Mouse (Mus musculus): ENCODE data around the gene Adam23. TPM values are rescaled to one million over a fixed set of nuclear protein-coding genes. Genes with fewer than 3 reads are reported as not detected.

Gene Adam23
- polyA plus RNA-seq, 1 experiment = 0.40 TPM

DNA sequence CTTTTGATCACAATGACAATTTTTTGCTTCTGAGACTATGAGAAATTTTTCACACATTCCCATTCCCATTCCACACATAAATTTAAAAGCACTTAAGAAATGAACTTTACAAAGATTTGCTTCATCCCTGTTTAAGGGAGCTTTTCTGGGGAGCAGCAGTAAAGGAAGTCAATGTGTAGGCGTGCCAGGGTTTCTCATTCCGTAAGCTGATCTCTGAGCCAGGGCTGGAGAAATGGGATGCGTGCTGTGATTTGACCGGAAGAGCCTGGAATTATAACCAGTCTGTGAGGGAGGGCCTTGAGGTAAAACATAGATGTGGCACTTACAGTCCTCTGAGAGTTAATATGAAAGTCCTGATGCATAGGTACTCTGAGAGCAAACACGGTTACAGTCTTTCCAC is 73.1 kb downstream of the Adam23 start:
- no peak for TF ChIP-seq POLR2A (IDR thresholded peaks at IDR 0.05; ENCODE audit: borderline replicate concordance, low read depth, low read length)
- TF ChIP-seq CTCF (IDR thresholded peaks at IDR 0.05; ENCODE audit: low read depth, low read length) = no peak
- Histone ChIP-seq H3K4me1 (ENCODE audit: control insufficient read depth, insufficient read depth, low read length) (no peaks in the 10 kb centered on the region), H3K27ac (ENCODE audit: insufficient read depth, low read depth, low read length) (no peak overlapping the region), H3K4me3 (ENCODE audit: insufficient read depth, low read length) (no peak overlapping the region)

DNA sequence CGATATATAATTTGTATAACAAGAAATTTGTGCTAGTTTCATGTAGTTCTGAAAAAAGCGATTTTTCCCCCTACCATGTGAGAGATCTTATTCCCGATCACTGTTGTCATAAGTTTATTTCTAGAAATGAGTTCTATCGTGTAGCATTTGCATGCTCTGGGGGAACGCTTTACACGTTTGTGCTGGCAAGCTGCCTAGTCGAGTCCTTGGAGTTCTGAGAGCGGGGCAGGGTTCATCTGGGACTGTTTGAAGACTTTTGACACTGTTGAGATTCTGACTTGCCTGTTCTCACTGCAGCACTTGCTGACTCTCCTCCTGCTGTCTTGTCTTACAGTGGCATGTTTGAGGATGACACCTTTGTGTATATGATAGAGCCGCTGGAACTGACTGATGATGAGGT is 84.2 kb downstream of the Adam23 start:
- Histone ChIP-seq H3K4me1 (ENCODE audit: control insufficient read depth, insufficient read depth, low read length) (no peaks in the 10 kb centered on the region), H3K4me3 (ENCODE audit: insufficient read depth, low read length) (no peak overlapping the region), H3K27ac (ENCODE audit: insufficient read depth, low read depth, low read length) (no peak overlapping the region)
- TF ChIP-seq CTCF (IDR thresholded peaks at IDR 0.05; ENCODE audit: low read depth, low read length) (no peak), POLR2A (IDR thresholded peaks at IDR 0.05; ENCODE audit: borderline replicate concordance, low read depth, low read length) (no peak)

DNA sequence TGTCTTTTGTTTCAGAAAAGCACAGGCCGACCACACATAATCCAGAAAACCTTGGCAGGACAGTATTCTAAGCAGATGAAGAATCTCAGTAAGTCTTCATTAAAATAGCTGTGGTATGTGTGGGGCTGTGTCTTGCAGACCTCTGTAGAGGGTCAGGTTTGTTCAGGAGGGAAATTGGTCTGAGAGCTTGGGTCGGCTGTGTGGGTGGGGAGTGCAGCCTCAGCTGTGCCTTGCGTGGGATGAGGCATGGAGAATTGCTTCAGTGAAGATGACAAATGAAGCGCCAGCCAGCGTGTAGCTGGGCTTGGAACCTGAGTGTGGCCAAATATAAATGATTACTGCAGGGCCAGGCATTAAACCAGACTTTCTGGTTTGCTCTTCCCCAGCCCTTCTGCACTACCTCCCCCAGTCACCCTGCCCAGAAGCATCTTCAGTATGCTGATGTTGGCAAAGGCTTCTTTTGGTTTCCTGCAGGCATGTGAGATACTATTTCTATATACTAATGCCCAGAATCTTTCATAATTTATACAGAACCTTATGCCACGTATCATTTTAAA is 88.7 kb downstream of the Adam23 start:
- TF ChIP-seq CTCF (IDR thresholded peaks at IDR 0.05; ENCODE audit: low read depth, low read length) (no peak), POLR2A (IDR thresholded peaks at IDR 0.05; ENCODE audit: borderline replicate concordance, low read depth, low read length) (no peak)
- Histone ChIP-seq H3K4me3 (ENCODE audit: insufficient read depth, low read length) (no peak overlapping the region), H3K4me1 (ENCODE audit: control insufficient read depth, insufficient read depth, low read length) (no peaks in the 10 kb centered on the region), H3K27ac (ENCODE audit: insufficient read depth, low read depth, low read length) (no peak overlapping the region)

DNA sequence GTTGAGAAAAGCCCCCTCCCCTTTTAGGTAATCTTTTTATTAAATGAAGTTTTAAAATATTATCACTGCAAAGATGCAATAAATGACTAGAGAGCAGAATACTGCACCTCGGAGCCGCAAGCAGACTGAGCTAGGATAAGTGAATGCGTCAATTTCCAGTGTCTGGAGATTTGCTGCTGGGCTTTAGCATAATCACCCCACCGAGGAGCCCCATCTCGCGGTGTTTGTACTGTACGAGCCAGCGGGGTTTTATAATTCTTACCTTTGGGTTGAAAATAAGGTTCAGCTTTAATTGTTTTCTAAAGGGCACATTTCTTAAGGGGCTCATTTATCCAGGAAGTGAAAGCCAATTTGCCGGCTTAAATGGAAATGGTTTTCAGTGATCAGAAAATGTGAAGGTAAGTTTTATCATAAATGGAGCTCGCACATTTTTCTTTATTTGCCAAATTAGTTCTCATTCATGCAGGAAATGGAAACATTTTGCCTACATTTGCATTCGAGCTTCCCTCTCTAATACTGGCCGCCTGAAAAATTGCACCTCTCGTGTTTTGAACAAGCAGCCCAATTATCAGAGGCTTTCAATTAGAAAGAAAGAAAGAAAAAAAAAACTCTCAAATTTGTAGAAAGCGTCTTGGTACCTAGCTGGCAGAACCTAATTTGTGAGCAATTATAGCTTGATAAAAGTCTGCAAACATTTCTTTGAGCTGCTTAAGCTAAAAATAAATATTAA is 94.4 kb downstream of the Adam23 start:
- Histone ChIP-seq H3K4me1 (ENCODE audit: control insufficient read depth, insufficient read depth, low read length) (no peaks in the 10 kb centered on the region), H3K27ac (ENCODE audit: insufficient read depth, low read depth, low read length) (no peak overlapping the region), H3K4me3 (ENCODE audit: insufficient read depth, low read length) (no peak overlapping the region)
- TF ChIP-seq POLR2A (IDR thresholded peaks at IDR 0.05; ENCODE audit: borderline replicate concordance, low read depth, low read length) (no peak), CTCF (IDR thresholded peaks at IDR 0.05; ENCODE audit: low read depth, low read length) (no peak)

DNA sequence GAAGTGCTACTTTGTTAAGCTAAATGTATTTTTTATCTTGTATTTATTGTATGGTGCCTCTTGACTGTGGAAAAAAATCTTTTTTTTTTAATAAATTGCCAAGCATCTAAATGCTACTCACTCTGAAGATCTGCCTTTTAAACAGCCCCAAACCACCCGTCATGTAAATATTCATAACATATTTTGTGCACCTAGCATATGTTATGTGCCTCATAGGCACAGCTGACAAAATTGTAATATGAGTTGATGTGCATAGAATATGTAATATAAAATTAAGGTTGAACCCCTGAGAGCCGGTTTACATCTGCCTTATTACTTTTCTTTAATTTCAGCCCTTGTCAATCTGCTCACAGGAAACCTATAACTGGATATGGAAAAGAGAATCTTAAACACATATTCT is 98.4 kb downstream of the Adam23 start:
- Histone ChIP-seq H3K4me1 (ENCODE audit: control insufficient read depth, insufficient read depth, low read length) (no peaks in the 10 kb centered on the region), H3K27ac (ENCODE audit: insufficient read depth, low read depth, low read length) (no peak overlapping the region), H3K4me3 (ENCODE audit: insufficient read depth, low read length) (no peak overlapping the region)
- TF ChIP-seq POLR2A (IDR thresholded peaks at IDR 0.05; ENCODE audit: borderline replicate concordance, low read depth, low read length) = no peak
- no peak for TF ChIP-seq CTCF (IDR thresholded peaks at IDR 0.05; ENCODE audit: low read depth, low read length)

DNA sequence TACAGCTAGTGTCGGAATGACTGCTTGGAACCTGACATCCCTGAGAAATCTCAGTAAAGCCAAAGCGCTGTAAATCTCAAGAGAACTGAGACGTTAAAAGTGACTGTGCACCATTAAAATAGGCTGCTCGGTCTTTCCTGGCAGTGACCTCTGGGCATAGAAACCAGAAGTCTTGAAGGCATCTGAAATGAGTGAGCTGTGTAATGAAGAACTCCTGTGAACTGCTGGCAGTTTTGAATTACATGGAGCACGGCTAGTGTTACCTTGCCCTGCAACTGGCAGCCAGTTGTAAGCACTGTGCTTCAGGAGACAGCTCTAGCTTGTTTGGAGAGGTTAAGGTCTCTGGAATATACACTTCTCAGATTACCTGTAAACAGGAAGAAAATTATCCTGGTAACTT is 107.3 kb downstream of the Adam23 start:
- Histone ChIP-seq H3K27ac (ENCODE audit: insufficient read depth, low read depth, low read length) (no peak overlapping the region), H3K4me1 (ENCODE audit: control insufficient read depth, insufficient read depth, low read length) (no peaks in the 10 kb centered on the region), H3K4me3 (ENCODE audit: insufficient read depth, low read length) (no peak overlapping the region)
- TF ChIP-seq CTCF (IDR thresholded peaks at IDR 0.05; ENCODE audit: low read depth, low read length) (no peak), POLR2A (IDR thresholded peaks at IDR 0.05; ENCODE audit: borderline replicate concordance, low read depth, low read length) (no peak)

DNA sequence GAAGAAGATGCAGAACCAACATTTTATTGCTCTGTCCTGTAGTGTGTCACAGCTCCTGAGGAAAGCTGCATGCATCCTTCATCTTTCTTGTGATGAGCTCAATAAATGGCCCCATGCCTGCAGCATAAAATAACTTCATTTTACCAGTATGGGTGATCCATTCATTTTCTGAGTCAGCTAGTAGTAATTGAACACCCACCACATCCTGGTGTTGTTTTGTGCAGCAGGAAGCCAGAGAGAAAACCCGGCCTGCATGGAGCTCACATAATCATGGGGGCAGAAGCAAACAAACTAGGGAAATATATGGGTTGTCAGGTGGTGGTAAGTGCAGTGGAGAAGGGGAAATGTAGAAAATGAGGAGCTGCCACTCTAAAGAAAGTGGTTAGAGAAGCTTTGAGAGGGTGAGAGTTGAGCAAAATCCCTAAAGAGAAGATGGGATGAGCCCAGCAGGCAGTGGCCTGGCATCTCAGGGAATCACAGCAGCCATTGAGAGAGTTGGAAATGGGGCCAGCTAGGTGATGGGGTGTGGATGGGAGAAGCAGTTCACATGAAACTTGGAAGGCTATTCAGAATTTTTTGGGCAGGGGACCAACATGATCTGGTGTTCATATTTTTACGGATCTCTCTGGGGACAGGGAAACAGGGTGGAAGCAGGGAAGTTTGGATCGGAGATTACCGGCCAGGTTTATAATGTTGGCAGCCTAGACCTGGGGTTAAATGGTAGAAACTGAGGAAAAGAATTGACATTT is 116.3 kb downstream of the Adam23 start:
- Histone ChIP-seq H3K27ac (ENCODE audit: insufficient read depth, low read depth, low read length) (no peak overlapping the region), H3K4me3 (ENCODE audit: insufficient read depth, low read length) (no peak overlapping the region), H3K4me1 (ENCODE audit: control insufficient read depth, insufficient read depth, low read length) (no peaks in the 10 kb centered on the region)
- no peak for TF ChIP-seq CTCF (IDR thresholded peaks at IDR 0.05; ENCODE audit: low read depth, low read length)

DNA sequence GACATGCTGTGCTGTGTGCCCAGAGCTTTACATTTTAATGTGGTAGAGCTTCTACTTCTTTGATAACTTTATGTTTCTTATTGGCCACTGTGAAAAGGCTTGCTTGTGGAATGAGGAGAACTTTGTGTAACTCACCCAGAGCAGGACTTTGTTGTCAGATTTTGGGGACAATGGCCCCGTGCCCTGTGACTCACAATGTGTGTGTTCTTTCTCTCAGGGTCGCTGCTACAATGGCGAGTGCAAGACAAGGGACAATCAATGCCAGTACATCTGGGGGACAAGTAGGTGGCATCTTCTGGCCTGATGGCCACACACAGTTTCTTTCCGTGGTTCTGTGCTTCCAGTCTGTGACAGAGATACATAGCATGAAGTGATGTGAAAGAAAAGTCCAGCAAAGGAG is 118.2 kb downstream of the Adam23 start:
- Histone ChIP-seq H3K27ac (ENCODE audit: insufficient read depth, low read depth, low read length) (no peak overlapping the region), H3K4me1 (ENCODE audit: control insufficient read depth, insufficient read depth, low read length) (peaks cover 4% of the 10 kb centered on the region), H3K4me3 (ENCODE audit: insufficient read depth, low read length) (no peak overlapping the region)
- no peak for TF ChIP-seq POLR2A (IDR thresholded peaks at IDR 0.05; ENCODE audit: borderline replicate concordance, low read depth, low read length)
- no peak for TF ChIP-seq CTCF (IDR thresholded peaks at IDR 0.05; ENCODE audit: low read depth, low read length)

DNA sequence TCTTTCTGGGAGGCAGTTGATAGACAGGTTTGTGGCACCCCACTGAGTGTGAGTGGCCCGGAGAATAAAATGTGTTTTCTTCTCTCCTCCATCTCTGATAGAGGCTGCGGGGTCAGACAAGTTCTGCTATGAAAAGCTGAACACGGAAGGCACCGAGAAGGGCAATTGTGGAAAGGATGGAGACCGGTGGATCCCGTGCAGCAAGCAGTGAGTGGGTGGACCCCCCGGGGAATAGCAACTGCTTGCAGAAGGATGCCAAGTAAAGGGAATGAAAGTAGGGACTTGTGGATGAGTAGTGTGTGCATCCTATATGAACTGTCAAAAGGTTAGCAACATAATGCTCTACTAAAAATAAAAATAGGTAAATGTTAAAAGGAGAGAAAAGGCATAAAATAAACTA is 120.8 kb downstream of the Adam23 start:
- TF ChIP-seq POLR2A (IDR thresholded peaks at IDR 0.05; ENCODE audit: borderline replicate concordance, low read depth, low read length) (no peak), CTCF (IDR thresholded peaks at IDR 0.05; ENCODE audit: low read depth, low read length) (no peak)
- H3K4me1 ChIP-seq (ENCODE audit: control insufficient read depth, insufficient read depth, low read length) = peaks cover 4% of the 10 kb centered on the region
- H3K27ac ChIP-seq (ENCODE audit: insufficient read depth, low read depth, low read length) = no peak overlapping the region
- H3K4me3 ChIP-seq (ENCODE audit: insufficient read depth, low read length) = no peak overlapping the region

DNA sequence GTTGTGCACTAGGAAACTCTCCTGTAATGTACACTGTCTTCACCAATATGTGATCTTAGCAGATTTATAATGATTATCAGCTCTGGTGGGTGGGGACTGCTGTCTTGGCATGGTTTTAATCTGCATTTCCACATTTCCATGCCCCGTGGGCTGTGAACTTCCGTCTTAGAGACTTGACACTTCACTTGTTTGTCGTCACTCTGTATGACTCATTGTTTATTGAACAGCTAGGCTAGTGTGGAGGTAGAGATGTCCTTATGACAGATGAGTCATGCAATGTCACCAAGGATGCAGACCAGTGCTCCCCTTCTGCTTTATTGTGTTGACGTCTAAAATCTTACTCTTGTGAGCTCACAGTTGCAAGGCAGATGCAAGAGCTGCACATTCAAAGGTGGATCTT is 121.3 kb downstream of the Adam23 start:
- TF ChIP-seq CTCF (IDR thresholded peaks at IDR 0.05; ENCODE audit: low read depth, low read length) = no peak
- no peak for TF ChIP-seq POLR2A (IDR thresholded peaks at IDR 0.05; ENCODE audit: borderline replicate concordance, low read depth, low read length)
- Histone ChIP-seq H3K4me1 (ENCODE audit: control insufficient read depth, insufficient read depth, low read length) (peaks cover 4% of the 10 kb centered on the region), H3K27ac (ENCODE audit: insufficient read depth, low read depth, low read length) (no peak overlapping the region), H3K4me3 (ENCODE audit: insufficient read depth, low read length) (no peak overlapping the region)
